Mouse (Mus musculus): ENCODE results near the gene Xrcc6.
A peak's percentile ranks its signal among the peaks of the same experiment; 100 is the strongest.

Gene Xrcc6

DNA sequence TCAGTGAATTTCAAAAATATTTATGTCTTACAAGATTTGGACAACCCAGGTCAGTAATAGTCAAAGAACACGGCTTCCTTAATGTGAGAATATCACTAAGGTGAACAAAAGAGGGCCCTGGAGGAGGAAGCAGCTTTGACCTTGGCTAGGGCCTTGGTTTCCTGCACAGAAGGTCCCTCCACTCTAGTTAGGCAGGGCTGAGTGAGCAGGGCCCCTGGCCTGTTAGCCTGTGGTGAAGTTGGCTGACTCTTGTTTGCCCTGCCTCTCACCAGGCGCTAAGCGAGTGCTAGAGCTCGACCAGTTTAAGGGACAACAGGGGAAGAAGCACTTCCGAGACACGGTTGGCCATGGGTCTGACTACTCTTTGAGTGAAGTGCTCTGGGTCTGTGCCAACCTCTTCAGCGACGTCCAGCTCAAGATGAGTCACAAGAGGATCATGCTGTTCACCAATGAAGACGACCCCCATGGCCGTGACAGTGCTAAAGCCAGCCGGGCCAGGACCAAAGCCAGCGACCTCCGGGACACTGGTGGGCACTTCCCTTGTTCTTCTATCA is 35.0 kb downstream of the Xrcc6 start:
- DNase-seq, result peak; percentile 38 to 44

DNA sequence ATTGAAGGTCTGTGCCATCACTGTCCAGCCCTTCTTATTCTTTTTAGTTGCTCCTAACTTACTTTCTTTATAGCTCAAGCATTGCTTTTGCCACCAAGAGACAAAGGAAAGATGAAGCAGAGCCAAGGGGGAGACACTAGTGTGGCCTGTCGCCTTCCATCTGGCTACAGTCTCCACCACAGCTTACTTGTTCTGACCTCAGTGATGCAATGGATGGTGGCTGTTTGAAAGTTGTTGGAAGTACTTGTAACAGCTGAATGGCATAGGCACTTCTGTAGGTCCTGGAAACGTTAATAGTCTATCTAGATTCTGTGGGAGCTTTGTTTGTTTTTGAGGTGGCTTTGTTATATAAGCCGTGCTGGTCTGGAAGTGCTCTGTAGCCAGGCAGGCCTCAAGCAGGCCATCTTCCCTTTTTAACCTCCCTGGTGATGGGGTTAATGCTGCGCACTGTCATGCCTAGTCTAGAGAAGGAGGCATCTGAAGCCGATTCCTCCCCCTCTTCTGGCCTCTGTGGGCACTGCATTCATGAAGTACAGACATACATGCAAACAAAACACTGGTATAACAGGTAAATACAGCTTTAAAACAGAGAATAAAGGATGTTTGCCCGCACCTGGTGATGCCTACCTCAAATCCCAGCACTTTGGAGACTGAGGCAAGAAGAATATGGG is 36.5 kb downstream of the Xrcc6 start:
- peak in 1 of 2 experiments; percentile 59 for DNase-seq

DNA sequence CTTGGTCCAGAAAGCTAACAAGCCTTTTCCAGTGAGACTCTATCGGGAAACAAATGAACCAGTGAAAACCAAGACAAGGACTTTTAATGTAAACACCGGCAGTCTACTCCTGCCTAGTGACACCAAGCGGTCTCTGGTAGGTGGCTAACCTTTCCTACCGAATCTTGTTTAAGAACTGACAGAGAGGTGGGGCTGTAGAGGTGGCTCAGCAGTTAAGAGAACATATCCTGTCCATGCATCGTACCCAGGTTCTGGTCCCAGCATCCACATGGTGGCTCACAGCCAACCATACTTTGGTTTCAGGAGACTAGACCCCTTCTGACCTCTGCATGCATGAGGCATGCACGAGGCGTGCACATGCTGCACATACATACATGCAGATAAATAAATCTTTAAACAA is 39.6 kb downstream of the Xrcc6 start:
- peak in 1 of 2 experiments; percentile 65 for DNase-seq

DNA sequence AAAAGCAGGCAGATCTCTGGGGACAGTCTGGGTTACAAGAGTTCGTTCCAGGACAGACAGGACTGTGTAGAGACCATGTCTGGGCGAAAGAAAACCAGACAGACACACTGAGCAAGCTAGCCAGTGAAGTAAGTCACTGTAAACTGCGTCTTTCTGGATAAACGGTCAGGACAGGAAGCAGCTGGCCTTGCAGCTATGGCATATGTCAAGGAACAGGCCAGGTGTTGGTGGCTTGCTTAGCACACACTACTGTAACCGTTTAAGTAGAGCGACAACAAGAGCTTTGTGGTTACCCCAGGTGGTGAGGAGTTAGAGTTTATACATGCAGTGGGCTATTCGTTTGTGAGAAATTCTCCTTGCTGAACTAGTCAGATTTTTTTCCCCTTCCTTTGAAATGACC is 40.1 kb downstream of the Xrcc6 start:
- DNase-seq, result peak; percentile 66 to 84

DNA sequence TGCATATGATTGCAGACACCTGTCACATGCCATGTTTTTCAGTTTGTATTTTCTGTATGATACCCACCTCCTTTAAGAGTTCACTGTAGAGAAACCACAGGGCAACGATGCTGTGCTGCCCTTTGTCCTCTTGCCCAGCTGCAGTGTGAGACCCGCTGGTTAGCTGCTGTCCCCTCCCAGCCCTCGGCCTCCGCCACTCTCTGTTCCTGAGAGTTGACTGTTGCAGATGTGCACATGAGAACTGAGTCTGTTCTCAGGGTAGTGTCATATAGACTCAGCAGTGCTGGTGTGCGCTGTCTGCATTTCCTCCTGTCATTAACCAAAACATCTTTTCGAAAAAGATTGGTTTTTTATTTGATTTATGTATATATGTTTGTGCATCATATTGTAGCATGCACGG is 44.8 kb downstream of the Xrcc6 start:
- DNase-seq, result no peak

DNA sequence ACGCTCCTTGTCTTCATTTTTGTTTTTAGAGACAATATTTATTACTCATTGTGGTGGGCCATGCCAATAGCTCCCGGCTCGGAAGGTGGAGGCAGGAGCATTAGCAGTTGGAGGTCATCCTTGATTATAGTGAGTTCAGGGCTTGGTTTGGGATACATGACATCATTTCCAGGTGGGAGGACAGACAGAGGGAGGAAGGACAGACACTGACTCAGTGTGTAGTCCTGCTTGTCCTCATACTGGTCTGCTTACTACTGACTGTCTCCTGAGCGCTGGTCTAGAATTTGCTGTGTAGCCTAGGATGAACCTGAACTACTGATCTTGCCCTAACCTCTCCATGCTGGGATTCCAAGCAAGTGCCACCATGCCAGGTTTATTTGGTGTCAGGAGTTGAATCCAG is 46.1 kb downstream of the Xrcc6 start, which contains the start of gene Desi1:
Gene Desi1, minus strand, starts transcription at position 101 of the 400 bp plus-strand sequence.
- DNase-seq, result no peak

DNA sequence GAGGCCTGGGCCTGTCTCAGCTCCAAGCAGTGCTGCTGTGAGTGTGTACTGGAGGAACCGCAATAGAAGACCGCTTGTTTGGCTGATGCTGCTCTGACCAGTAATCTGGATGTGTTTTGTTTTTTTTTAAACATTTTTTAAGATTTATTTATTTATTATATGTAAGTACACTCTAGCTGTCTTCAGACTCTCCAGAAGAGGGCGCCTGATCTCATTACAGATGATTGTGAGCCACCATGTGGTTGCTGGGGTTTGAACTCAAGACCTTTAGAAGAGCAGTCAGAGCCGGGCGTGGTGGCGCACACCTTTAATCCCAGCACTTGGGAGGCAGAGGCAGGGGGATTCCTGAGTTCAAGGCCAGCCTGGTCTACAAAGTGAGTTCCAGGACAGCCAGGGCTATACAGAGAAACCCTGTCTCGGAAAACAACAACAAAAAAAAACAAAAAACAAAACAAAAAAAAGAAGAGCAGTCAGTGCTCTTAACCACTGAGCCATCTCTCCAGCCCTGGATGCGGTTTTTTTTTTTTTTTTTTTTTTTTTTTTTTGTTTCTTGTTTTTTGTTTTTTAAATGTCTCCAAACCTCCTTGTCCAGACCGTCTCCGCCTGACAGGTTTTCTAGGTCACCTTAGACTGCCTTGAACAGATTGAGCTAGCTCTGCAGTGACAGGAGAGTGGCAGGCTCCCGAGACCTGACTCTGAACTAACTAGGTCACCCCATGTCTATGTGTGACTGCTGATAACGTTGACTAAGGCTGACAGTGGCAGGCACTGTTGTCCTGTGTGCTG is 48.5 kb downstream of the Xrcc6 start:
- no peak for DNase-seq

DNA sequence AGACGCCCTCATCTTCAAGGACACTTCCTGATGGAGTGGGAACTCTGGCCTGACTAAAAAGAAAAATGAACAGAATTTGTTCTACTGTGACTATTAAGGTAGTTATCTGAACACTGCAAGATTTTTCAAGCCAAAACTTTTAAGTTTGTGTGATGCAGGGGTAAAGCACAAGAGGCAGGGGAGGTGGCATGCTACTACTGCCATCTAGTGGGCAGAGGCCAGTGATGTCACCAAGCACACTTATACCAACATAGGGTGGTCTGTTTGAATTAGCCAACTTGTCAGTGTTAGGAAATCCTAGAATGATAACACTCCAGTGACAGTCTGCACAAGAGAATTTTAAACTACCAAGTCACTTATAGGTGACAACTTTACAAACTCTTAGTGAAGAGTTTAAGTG is 53.0 kb downstream of the Xrcc6 start:
- peak in 1 of 2 experiments; percentile 68 for DNase-seq

DNA sequence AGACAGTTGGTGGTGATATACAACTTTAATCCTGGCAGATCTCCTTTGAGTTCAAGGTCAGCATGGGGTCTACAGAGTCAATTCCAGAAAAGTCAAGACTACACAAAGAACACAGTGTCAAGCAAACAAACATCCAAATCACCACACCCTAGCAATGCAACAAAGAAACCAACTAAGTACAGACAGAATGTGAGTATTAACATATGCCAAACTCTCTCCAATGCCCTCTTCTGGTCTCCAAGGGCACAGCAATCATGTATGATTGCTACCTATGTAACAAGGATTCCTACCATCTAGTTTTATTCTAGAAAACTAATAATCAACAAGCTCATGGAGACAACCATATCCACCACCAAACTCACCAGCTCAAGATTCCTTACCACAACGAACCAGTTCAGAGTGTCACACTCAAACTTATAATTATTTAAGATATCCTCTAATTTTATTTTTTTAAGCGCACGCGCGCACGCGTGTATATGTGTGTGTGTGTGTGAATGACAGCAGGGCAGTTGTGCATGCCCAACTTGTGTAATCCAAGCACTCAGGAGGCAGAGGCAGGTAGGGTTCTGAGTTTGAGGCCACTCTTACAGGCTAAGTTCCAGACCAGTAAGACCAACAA is 56.6 kb downstream of the Xrcc6 start:
- no peak for DNase-seq

DNA sequence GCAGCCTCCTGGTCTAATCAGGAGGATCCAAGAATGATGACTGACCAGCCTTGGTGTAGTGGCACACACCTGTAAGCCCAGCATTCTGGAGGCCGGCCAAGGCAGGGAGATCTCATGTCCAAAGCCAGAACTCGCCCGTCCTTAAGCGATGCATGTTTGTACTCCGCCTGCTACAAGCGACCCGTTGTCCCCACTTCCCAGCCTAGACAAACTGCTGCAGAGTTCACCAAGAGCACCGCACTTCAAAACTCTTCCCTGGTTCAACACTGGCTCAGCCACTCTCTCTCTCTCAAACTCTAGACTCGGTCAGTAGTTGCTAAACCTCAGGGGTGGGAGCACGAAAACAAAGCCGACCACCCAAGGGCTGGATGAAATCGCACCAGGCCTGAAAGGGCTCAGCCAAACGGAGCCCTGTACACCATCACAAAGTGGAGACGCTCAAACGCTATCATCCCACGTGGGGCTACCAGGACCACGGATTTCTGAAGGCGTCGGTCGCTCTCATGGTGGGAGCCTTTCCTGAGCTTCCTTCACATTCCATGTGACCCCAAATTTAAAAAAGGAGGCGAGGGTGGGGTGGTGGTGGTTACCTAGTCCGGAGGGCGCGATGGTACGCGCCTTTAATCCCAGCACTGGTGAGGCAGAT is 58.7 kb downstream of the Xrcc6 start:
- DNase-seq, result no peak

DNA sequence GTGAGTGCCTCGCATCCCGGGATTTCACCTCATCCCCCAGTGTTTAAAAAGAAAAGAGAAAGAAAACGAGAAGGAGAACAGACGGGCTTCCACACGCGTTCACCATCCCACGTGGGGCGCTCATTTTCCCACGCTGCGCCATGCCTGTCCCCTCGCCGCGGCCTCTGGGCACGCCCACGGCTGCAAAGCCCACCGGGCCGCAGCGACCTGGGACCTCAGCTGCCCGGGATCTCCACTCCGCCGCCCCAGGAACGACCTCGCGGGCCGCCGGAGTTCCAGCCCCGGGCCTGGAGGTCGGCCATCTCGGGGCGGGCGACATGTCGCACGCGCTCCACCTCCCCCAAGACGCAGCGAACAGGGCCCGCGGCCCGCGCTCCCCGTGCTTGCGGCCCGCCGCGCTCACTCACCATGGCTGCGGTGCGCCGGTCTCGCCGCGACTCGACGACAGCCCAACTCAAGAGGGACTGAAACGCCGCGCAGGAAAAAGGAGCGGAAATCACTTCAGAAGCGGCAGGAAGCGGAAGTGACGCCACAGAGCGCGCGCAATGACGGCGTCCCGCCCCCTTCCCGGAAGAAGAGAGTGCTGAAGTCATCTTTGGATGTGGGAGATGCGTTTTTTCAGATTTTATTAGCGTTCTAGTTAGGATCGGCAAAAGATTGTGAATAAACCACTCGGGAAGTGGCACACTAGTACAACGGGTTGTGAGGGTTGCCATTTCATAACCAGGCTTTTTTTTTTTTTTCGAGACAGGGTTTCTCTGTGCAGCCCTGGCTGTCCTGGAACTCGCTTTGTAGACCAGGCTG is 59.6 kb downstream of the Xrcc6 start, which contains the start of gene Snu13:
Gene Snu13, minus strand, starts transcription at position 519 of the 804 bp plus-strand sequence.
- DNase-seq, result peak; percentile 91 to 92

DNA sequence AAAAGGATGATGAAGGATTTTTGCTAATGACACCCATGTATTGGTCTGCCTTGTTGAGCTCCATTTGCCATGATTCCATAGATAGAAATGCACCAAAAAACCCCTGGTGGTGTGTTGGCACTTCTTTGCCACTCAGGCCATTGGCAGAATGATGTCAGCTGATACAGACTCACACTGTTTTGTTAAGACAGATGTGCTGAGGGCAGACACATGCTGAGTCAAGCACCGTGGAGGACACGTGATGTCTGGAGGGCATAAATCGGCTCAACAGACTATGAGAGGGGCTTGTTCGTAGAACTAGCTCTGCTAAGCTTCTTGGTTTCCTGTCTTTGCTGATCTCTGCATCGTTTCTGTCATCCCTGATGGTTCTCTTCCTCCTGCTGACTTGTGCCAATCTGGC is 64.9 kb downstream of the Xrcc6 start:
- no peak for DNase-seq

DNA sequence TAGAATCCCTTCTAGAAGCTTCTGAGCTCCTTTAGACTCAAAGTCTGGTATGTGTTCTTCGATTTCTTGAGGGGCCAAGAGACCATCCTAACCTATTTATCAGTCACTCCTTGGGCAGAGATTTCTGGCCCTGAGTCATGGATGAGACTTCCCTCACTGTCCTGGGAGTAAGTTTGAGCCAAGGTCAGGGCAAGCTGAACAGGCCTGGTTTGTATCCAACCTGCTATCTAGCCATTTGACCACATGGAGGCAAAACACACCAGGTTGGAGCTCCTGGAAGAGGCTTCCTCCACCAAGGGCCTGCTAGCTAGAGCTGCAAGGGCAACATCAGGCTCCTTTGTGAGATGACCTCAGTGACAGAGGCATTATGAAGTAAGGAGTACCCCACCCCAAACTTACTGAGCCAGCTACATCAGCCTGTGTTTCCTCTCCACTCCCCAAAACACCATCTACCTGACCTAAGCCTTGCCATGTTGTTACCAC is 71.1 kb downstream of the Xrcc6 start, which contains the start of gene 4930407I10Rik:
Gene 4930407I10Rik, plus strand, starts transcription at position 433 of the 483 bp plus-strand sequence.
- no peak for DNase-seq

DNA sequence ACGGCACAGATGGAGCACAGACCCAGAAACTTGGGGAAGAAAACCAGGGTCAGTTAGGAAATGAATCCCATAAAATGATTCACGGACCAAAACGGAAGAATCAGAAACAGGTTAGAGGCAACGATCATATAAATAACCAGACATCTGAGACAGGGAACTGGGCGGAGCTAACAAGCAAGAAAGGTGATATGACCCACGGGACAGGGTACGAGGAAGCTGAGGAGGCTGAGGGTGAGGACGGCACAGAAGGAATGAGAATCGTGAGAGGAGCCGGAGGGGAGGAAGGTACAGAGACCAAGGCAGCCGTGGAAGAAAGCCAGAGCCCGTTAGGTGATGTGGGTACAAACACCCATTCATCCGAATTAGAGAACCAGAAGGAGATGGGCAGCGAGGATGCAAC is 76.3 kb downstream of the Xrcc6 start:
- no peak for DNase-seq

DNA sequence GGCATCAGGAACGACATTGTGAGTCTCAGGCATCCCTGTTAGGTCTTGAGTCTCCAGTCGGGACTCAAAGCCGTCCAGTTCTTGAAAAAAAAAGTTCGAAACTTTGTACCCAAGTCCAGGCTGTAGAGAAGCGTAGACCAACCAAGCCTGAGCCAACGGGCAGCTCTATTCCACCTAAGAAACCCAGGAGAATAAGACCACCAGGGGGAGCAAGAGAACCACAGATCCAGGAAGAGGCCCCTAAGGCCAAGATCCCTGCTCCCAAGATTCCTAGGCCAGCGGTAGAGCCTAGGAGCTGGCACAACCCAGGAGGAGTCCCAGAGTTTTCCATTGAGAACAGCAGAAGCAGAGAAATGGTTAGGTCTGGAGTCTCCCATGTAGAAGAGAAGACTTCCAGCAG is 77.9 kb downstream of the Xrcc6 start:
- peak; percentile 30 to 41 for DNase-seq

DNA sequence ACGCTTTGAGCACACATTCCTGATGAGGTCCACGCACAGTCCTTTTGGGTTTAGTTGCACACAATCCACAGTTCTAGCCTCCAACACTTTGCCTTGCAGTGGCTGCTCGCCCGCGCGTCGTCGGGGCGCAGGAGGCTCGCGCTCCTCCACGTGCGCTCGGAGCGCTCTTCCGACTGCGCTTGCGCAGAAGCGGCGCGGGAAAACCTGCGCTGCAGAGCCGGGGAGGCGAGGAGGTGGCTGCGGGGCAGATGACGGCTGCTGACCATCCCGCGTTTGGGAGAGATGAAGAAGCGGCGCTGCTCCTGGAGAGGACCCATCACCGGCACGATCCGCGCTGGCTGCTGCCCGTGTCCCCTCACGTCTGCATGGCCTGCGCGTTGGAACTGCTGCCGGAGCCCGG is 82.3 kb downstream of the Xrcc6 start, which contains the start of gene Mei1:
Gene Mei1, plus strand, starts transcription at position 99 of the 400 bp plus-strand sequence.
- DNase-seq, result no peak

DNA sequence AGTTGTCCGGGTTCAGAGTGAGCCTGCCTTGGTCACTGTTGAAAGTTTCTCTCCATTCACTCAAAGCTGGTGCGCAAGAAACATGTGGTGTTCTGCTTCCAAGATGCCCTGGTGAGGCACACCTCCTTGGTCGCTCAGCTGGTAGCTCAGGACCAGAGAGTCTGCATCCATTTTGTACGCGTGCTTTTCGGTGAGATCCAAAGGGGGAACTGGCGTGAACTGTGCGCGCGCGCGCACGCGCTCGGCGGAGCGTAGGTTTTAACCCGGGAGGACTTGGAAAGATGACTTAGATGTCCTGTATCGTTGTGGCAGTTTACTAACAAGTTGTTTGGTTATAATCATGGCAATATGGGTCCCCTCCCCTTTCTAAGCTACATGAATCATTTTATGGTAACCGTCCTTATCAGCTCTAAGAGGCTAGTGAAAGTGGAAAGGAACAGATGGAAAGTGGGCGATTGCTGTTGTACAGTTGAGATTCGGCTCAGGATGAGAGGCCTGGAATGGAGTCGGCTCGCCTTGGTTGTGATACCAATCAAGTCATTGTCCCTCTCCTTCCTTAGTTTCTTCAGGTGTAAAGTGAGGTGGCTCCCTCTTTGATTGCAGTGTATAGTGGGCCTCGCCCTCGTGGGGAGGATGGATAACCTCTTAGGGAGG is 84.3 kb downstream of the Xrcc6 start:
- no peak for DNase-seq

DNA sequence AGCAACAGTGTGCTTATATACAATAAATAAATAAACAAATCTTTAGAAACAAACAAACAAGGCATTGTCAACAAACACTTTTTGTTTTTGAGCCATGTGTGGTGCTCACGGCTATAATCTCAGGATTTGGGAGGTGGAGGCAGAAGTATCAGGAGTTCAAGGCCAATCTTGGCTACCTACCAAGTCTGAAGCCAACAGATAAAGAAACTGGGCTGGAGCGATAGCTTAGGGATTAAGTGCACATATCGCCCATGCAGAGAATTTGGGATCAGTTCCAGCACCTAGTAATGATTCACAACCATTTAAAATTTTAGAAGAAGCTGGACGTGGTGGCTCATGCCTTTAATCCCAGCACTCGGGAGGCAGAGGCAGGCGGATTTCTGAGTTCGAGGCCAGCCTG is 85.9 kb downstream of the Xrcc6 start:
- no peak for DNase-seq

DNA sequence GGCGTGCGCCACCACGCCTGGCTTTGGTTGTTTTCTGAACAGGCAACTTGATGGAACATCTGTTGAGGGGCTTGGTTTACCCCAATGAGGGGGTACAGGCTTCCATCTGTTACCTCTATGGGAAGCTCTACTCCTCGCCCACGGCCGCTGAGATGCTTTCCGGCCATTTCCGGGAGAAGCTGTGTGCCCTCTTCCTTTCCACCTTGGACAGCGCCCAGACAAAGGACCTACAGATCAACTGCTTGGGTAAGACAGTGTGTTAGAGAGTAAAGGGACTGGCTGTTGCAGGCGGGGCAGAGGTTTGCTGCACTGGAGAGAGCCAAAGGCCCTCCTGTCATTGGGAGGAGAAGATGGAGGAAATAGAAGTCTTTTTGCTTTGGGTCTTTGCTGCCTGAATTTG is 92.2 kb downstream of the Xrcc6 start:
- DNase-seq, result no peak

DNA sequence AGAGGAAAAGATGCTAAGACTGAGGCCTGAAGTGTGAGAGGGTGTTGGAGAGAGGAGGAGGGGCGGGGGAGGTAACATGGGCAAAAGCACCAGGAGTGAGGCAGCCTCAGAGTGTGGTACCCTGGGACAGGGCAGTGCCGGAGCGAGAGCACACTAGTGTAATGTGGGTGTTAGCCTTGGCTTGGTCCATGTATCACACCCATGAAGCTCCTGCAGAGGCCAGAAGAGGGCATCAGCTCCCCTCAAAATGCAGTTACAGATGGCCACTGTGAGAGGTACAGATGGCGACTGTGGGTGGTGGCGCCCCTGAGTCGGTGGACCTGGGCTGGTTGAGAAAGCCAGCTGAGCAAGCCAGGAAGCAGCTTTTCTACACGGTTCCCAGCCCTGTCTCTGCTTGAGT is 93.5 kb downstream of the Xrcc6 start:
- DNase-seq, result peak; percentile 61 to 65

DNA sequence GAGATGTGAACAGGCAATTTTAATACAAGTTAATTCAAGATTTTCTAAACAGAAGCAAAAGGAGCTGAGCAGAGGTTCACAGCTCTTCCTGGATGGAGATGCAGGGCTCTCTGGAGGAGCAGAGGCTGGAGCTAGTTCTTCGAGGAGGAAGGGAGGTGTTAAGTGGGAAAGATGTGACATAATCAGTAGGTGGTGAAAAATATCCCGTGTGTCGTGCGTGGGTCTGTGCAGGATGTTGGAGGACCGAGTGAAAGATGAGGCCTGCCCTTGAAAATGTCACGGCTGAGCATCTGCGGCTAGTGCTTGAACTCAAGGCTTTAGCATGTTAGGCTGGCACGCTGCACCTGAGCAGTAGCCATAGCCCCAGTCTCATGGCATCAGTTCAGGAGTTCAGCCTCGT is 98.0 kb downstream of the Xrcc6 start:
- DNase-seq, result no peak

All from thymus, postnatal 36 days (tissue).